ENCODE assay signal across 11 mouse cellular contexts in the genomic region with DNA sequence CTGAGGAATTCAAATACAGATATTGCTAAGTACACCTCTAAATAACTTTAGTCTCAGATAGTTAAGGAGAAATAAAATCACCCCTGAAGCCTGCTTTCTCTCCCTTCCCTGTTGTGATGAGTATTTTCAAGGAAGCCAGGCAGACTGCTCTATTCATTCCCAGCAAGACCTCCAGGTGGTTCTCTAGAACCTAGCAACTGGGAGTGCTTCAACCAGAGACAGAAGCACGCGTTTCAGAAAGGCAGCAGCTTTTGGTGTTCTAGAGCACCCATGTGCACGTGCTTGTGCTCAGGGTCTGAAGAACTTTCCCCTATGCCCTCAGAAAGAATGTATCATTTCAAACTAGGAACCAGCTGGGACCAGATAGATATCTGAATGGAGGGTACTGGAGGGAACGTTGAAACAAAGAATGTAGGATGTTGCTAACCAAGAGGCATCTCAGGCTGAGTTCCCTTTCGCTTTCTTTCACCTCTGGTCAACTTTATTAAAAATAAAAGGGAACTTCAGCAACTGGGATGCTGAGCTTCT. TPM values are rescaled to one million over a fixed set of nuclear protein-coding genes. Genes with fewer than 3 reads are reported as not detected.
DNase-seq lines count a peak whose midpoint lies in the region; ATAC-seq and TF ChIP-seq lines count a peak whose summit lies in the region.
"Had no signal": no experiment of that assay in that cellular context is flagged by ENCODE, and none has a peak within 500 bp of the region (broad histone marks: within the 10 kb centered on the region; RNA-seq: fewer than 3 reads in every experiment).

No protein-coding gene starts in this region.

- H3K9ac ChIP-seq in heart, embryonic 14.5 days (ENCODE audit: low read length): no peak overlapping the region
- peak overlapping the region; percentile 92 for H3K9ac ChIP-seq in forebrain, postnatal 0 days
- H3K9ac ChIP-seq in midbrain, embryonic 14.5 days (replicated peaks; ENCODE audit: low read length): peak overlapping the region; percentile 96
- H3K9ac ChIP-seq: liver, embryonic 14.5 days had no signal

- peaks cover 5 to 16% of the 10 kb centered on the region in 2 experiments; a peak in 2 of 4 replicates for H3K4me1 ChIP-seq in heart, embryonic 14.5 days (ENCODE audit: control insufficient read depth in 2 of 2, insufficient read depth in 2 of 2, low read length in 2 of 2)
- peaks cover 20% of the 10 kb centered on the region; the same call in 1 of the 2 replicates for H3K4me1 ChIP-seq in forebrain, postnatal 0 days (ENCODE audit: insufficient read depth)
- H3K4me1 ChIP-seq in midbrain, embryonic 14.5 days (ENCODE audit: control insufficient read depth, insufficient read depth, low read length): peaks cover 7% of the 10 kb centered on the region

- peak overlapping the region in 1 of 2 experiments; percentile 27; a peak in 2 of 4 replicates for H3K4me3 ChIP-seq in heart, embryonic 14.5 days (ENCODE audit: control insufficient read depth in 1 of 2, insufficient read depth in 1 of 2, low read depth in 1 of 2, low read length in 2 of 2)
- peak overlapping the region; percentile 80 for H3K4me3 ChIP-seq in forebrain, postnatal 0 days (ENCODE audit: low read depth, low read length)
- peak overlapping the region; percentile 89 for H3K4me3 ChIP-seq in midbrain, embryonic 14.5 days (replicated peaks; ENCODE audit: low read depth, low read length)

- H3K4me2 ChIP-seq in heart, embryonic 14.5 days (ENCODE audit: low read length): peak overlapping the region; percentile 61
- H3K4me2 ChIP-seq in forebrain, postnatal 0 days (ENCODE audit: low read depth): peak overlapping the region; percentile 56
- peak overlapping the region; percentile 82 for H3K4me2 ChIP-seq in midbrain, embryonic 14.5 days (ENCODE audit: low read length)

- no peak for TF ChIP-seq CTCF in brain, embryonic 14.5 days (IDR thresholded peaks at IDR 0.05; ENCODE audit: borderline replicate concordance, extremely low read depth, insufficient read depth, insufficient read length)
- peak; percentile 29 for TF ChIP-seq CTCF in forebrain, postnatal 0 days (IDR thresholded peaks at IDR 0.05; ENCODE audit: low read depth)

- ATAC-seq in heart, embryonic 14.5 days (ENCODE audit: insufficient number of reproducible peaks, insufficient read depth, low FRiP score, low read depth): no peak
- no peak for ATAC-seq in forebrain, postnatal 0 days
- no peak for ATAC-seq in midbrain, embryonic 14.5 days (ENCODE audit: low FRiP score, low TSS enrichment)

- H3K27ac ChIP-seq in heart, embryonic 14.5 days (replicated peaks in 1 of 2; ENCODE audit: control insufficient read depth in 1 of 2, insufficient read depth in 1 of 2, low read depth in 2 of 2, low read length in 2 of 2): no peak overlapping the region
- H3K27ac ChIP-seq in forebrain, postnatal 0 days (ENCODE audit: low read depth, low read length): peak overlapping the region; percentile 99
- H3K27ac ChIP-seq in midbrain, embryonic 14.5 days (replicated peaks; ENCODE audit: low read depth, low read length): peak overlapping the region; percentile 94
- H3K27ac ChIP-seq: liver, embryonic 14.5 days had no signal

- intact Hi-C loops in heart, postnatal 14 days (cut with DNase I): no loop called here

- no peaks in the 10 kb centered on the region for H3K36me3 ChIP-seq in heart, embryonic 14.5 days (ENCODE audit: control insufficient read depth, insufficient read depth, low read length)
- H3K36me3 ChIP-seq in forebrain, postnatal 0 days (ENCODE audit: insufficient read depth): no peaks in the 10 kb centered on the region
- H3K36me3 ChIP-seq in midbrain, embryonic 14.5 days (ENCODE audit: control insufficient read depth, insufficient read depth, low read length): no peaks in the 10 kb centered on the region

- no peak for TF ChIP-seq POLR2A in brain, embryonic 14.5 days (IDR thresholded peaks at IDR 0.05; ENCODE audit: borderline replicate concordance, extremely low read depth, insufficient read depth, insufficient read length, poor library complexity, severe bottlenecking)

- H3K27me3 ChIP-seq in heart, embryonic 14.5 days (ENCODE audit: control insufficient read depth, insufficient read depth, low read length): peaks cover 35% of the 10 kb centered on the region
- H3K27me3 ChIP-seq in forebrain, postnatal 0 days (ENCODE audit: insufficient read depth, low read length): no peaks in the 10 kb centered on the region
- H3K27me3 ChIP-seq in midbrain, embryonic 14.5 days (ENCODE audit: control insufficient read depth, insufficient read depth, low read length): no peaks in the 10 kb centered on the region

- no peaks in the 10 kb centered on the region for H3K9me3 ChIP-seq in heart, embryonic 14.5 days (ENCODE audit: control insufficient read depth, low read length)
- no peaks in the 10 kb centered on the region for H3K9me3 ChIP-seq in forebrain, postnatal 0 days (ENCODE audit: low read length)
- H3K9me3 ChIP-seq in midbrain, embryonic 14.5 days (ENCODE audit: control insufficient read depth, low read length): no peaks in the 10 kb centered on the region

- WGBS in heart, embryonic 14.5 days: 13% methylated on average over 5 of the region's 5 CpGs
- WGBS in forebrain, postnatal 0 days: 12% methylated on average over 5 of the region's 5 CpGs
- WGBS in midbrain, embryonic 14.5 days: 20% methylated on average over 5 of the region's 5 CpGs

- DNase-seq in heart, postnatal 14 days: no peak
- peak; percentile 53 for DNase-seq in brain, embryonic 14.5 days (ENCODE audit: low read depth)
- DNase-seq in forebrain, postnatal 0 days: no peak
- DNase-seq in midbrain, embryonic 14.5 days: peak; percentile 53
- no peak for DNase-seq in adrenal gland, postnatal 25 days
- no peak for DNase-seq in thymus, postnatal 25 days
- no peak for DNase-seq in T-cell, adult 2 months (ENCODE audit: low spot score)
- DNase-seq: spleen, adult 18-20 months had no signal

RNA-seq across cellular contexts. Expression of a gene that starts 2.8 kb away (rescaled TPM):
- polyA plus RNA-seq in heart, embryonic 14.5 days (2014; fragmentation: Nextera tagmentation; extraction: Ambion mirVana): 0.07 and 0.14 TPM in 2 replicates
- not detected for total RNA-seq in heart, postnatal 14 days (2021)
- 5.8 and 9.5 TPM in 2 replicates for polyA plus RNA-seq in brain, embryonic 14.5 days (2012; rRNA removed)
- 40.1 and 43.5 TPM in 2 replicates for total RNA-seq in forebrain, postnatal 0 days (2014; rRNA removed)
- 3.2 and 6.7 TPM in 2 replicates for polyA plus RNA-seq in forebrain, postnatal 0 days (2015; fragmentation: Nextera tagmentation; extraction: Ambion mirVana)
- 13.0 and 13.2 TPM in 2 replicates for polyA plus RNA-seq in midbrain, embryonic 14.5 days (2014; fragmentation: Nextera tagmentation; extraction: Ambion mirVana)
- total RNA-seq in adrenal gland, postnatal 25 days (2021): 0.09 TPM in 1 of 2 replicates, not detected in the other
- total RNA-seq: heart, postnatal 25 days had no signal

Comparison
In these comparisons a context has a peak if more than half of its experiments do, and no peak if none do; other contexts are left out.
1. H3K27ac ChIP-seq: peak in forebrain, postnatal 0 days (single experiment) and midbrain, embryonic 14.5 days (single experiment); none in heart, embryonic 14.5 days (0 of 2).
2. DNase-seq: peak in brain, embryonic 14.5 days (single experiment) and midbrain, embryonic 14.5 days (single experiment); none in heart, postnatal 14 days (0 of 2), forebrain, postnatal 0 days (single experiment), adrenal gland, postnatal 25 days (single experiment), thymus, postnatal 25 days (single experiment) and T-cell, adult 2 months (single experiment).
3. Peak in every context shown above with its lines, with median percentiles within 50 percentile points of each other: H3K4me2 ChIP-seq.